Mouse (Mus musculus): ENCODE data around the gene Ifitm6. TPM values are rescaled to one million over a fixed set of nuclear protein-coding genes. Genes with fewer than 3 reads are reported as not detected.

Ifitm6 gene
- total and polyA plus RNA-seq, 3 experiments = not detected

GRCm38 (mm10) chr7:141010593-141010992 is 7.1 kb downstream of the Ifitm6 start, which contains the start of gene Ifitm3:
Gene Ifitm3 (minus strand): TSS chr7:141010770.
- no peak within 1 kb of the TSS for H3K4me2 ChIP-seq (ENCODE audit: insufficient read depth, low read depth, poor library complexity, severe bottlenecking)
- H3K27me3 ChIP-seq (replicated peaks) = peaks cover 12% of the 10 kb centered on the region
- TF ChIP-seq EP300 (IDR thresholded peaks at IDR 0.05; ENCODE audit: low read length) (no peak), JUN (IDR thresholded peaks at IDR 0.05; ENCODE audit: insufficient read depth, low read depth, low read length) (no peak), CHD1 (IDR thresholded peaks at IDR 0.05; ENCODE audit: low read depth, low read length) (no peak), RAD21 (IDR thresholded peaks at IDR 0.05; ENCODE audit: low read depth, low read length) (no peak), MXI1 (IDR thresholded peaks at IDR 0.05; ENCODE audit: low read depth, low read length) (no peak), ZKSCAN1 (IDR thresholded peaks at IDR 0.05; ENCODE audit: borderline replicate concordance, low read depth, low read length) (no peak), PAX5 (IDR thresholded peaks at IDR 0.05; ENCODE audit: low read length) (no peak)
- in situ Hi-C loops (cut with MboI; ENCODE audit: low pct_ligation_motif_present, low pct_unique_long_range_greater_than_20kb, low sequenced_read_pairs) (loop anchor here (5.0 kb wide), 2 partner anchors 37 to 53 kb away; partner anchors contain the start of genes Gm45717 and Ifitm2), dilution Hi-C loops (cut with MboI; ENCODE audit: extremely low pct_ligation_motif_present, extremely low pct_unique_long_range_greater_than_20kb, low sequenced_read_pairs) (no loop called here)
- H3K4me1 ChIP-seq (ENCODE audit: control insufficient read depth in 1 of 2, insufficient read depth in 2 of 2) = peaks cover 0 to 8% of the 10 kb centered on the region in 2 experiments; a peak in 2 of 4 replicates
- no peak within 1 kb of the TSS for H3K27ac ChIP-seq (ENCODE audit: insufficient read depth, low read depth)
- DNase-seq (ENCODE audit: extremely low read depth) = no peak
- H3K79me2 ChIP-seq (replicated peaks; ENCODE audit: control insufficient read depth, extremely low read depth, insufficient read depth, poor library complexity, severe bottlenecking) = no peaks in the 10 kb centered on the region
- no peak within 1 kb of the TSS for H3K4me3 ChIP-seq (replicated peaks in 1 of 3; ENCODE audit: low read depth in 2 of 3, low read length in 2 of 3, poor library complexity in 1 of 3)
- H3K36me3 ChIP-seq (replicated peaks in 1 of 2; ENCODE audit: control insufficient read depth in 1 of 2, insufficient read depth in 1 of 2, low read length in 1 of 2) = no peaks in the 10 kb centered on the region
- no peak within 1 kb of the TSS for H3K9ac ChIP-seq (ENCODE audit: insufficient read depth, low read depth)
- peaks cover 5% of the 10 kb centered on the region for H3K9me3 ChIP-seq (replicated peaks; ENCODE audit: low read length)

GRCm38 (mm10) chr7:141009665-141010064 is 8.1 kb downstream of the Ifitm6 start:
- no peak overlapping the region for H3K9ac ChIP-seq (ENCODE audit: insufficient read depth, low read depth)
- peaks cover 12% of the 10 kb centered on the region for H3K27me3 ChIP-seq (replicated peaks)
- H3K9me3 ChIP-seq (replicated peaks; ENCODE audit: low read length) = peaks cover 4% of the 10 kb centered on the region
- dilution Hi-C loops (cut with MboI; ENCODE audit: extremely low pct_ligation_motif_present, extremely low pct_unique_long_range_greater_than_20kb, low sequenced_read_pairs) = no loop called here
- no peaks in the 10 kb centered on the region for H3K79me2 ChIP-seq (replicated peaks; ENCODE audit: control insufficient read depth, extremely low read depth, insufficient read depth, poor library complexity, severe bottlenecking)
- in situ Hi-C loops (cut with MboI; ENCODE audit: low pct_ligation_motif_present, low pct_unique_long_range_greater_than_20kb, low sequenced_read_pairs) = loop anchor here (5.0 kb wide), 2 partner anchors 38 to 52 kb away; partner anchors contain the start of genes Gm45717 and Ifitm2
- H3K36me3 ChIP-seq (replicated peaks in 1 of 2; ENCODE audit: control insufficient read depth in 1 of 2, insufficient read depth in 1 of 2, low read length in 1 of 2) = no peaks in the 10 kb centered on the region
- H3K4me3 ChIP-seq (replicated peaks in 1 of 3; ENCODE audit: low read depth in 2 of 3, low read length in 2 of 3, poor library complexity in 1 of 3) = no peak overlapping the region
- peaks cover 0 to 8% of the 10 kb centered on the region in 2 experiments; a peak in 2 of 4 replicates for H3K4me1 ChIP-seq (ENCODE audit: control insufficient read depth in 1 of 2, insufficient read depth in 2 of 2)
- TF ChIP-seq NELFE (IDR thresholded peaks at IDR 0.05; ENCODE audit: low read depth, low read length) = no peak
- no peak overlapping the region for H3K4me2 ChIP-seq (ENCODE audit: insufficient read depth, low read depth, poor library complexity, severe bottlenecking)
- no peak overlapping the region for H3K27ac ChIP-seq (ENCODE audit: insufficient read depth, low read depth)
- DNase-seq (ENCODE audit: extremely low read depth) = no peak

- Histone ChIP-seq H3K79me2 (replicated peaks; ENCODE audit: control insufficient read depth, extremely low read depth, insufficient read depth, poor library complexity, severe bottlenecking) (no peaks in the 10 kb centered on the region), H3K4me2 (ENCODE audit: insufficient read depth, low read depth, poor library complexity, severe bottlenecking) (peak overlapping the region; percentile 85), H3K27ac (ENCODE audit: insufficient read depth, low read depth) (no peak overlapping the region), H3K27me3 (replicated peaks) (peaks cover 12% of the 10 kb centered on the region), H3K36me3 (replicated peaks in 1 of 2; ENCODE audit: control insufficient read depth in 1 of 2, insufficient read depth in 1 of 2, low read length in 1 of 2) (no peaks in the 10 kb centered on the region), H3K4me3 (replicated peaks in 1 of 3; ENCODE audit: low read depth in 2 of 3, low read length in 2 of 3, poor library complexity in 1 of 3) (no peak overlapping the region), H3K9ac (ENCODE audit: insufficient read depth, low read depth) (no peak overlapping the region), H3K9me3 (replicated peaks; ENCODE audit: low read length) (no peaks in the 10 kb centered on the region), H3K4me1 (ENCODE audit: control insufficient read depth in 1 of 2, insufficient read depth in 2 of 2) (peaks cover 0 to 8% of the 10 kb centered on the region in 2 experiments; a peak in 2 of 4 replicates)
- dilution Hi-C loops (cut with MboI; ENCODE audit: extremely low pct_ligation_motif_present, extremely low pct_unique_long_range_greater_than_20kb, low sequenced_read_pairs) (no loop called here), in situ Hi-C loops (cut with MboI; ENCODE audit: low pct_ligation_motif_present, low pct_unique_long_range_greater_than_20kb, low sequenced_read_pairs) (no loop called here)
- TF ChIP-seq POLR2A (IDR thresholded peaks at IDR 0.05; ENCODE audit: low read depth, low read length) (no peak), JUN (IDR thresholded peaks at IDR 0.05; ENCODE audit: insufficient read depth, low read depth, low read length) (no peak), MYC (IDR thresholded peaks at IDR 0.05; ENCODE audit: low read depth, low read length) (0 out of 2 replicates have a peak, but pooled peaks have one; percentile 26), USF1 (IDR thresholded peaks at IDR 0.05; ENCODE audit: low read depth, low read length) (no peak), CTCF (conservative IDR thresholded peaks at IDR 0.05 in 1 of 2, IDR thresholded peaks at IDR 0.05 in 1 of 2; ENCODE audit: low read depth in 2 of 2, low read length in 2 of 2) (peak; percentile 49 to 98), CHD2 (IDR thresholded peaks at IDR 0.05; ENCODE audit: low read length) (0 out of 2 replicates have a peak, but pooled peaks have one; percentile 34), MEF2A (IDR thresholded peaks at IDR 0.05; ENCODE audit: borderline replicate concordance, low read depth, low read length) (peak; percentile 39; the same call in 1 of the 2 replicates), MAZ (IDR thresholded peaks at IDR 0.05; ENCODE audit: low read depth, low read length) (peak; percentile 60; the same call in 1 of the 2 replicates), NRF1 (IDR thresholded peaks at IDR 0.05; ENCODE audit: low read depth, low read length) (0 out of 2 replicates have a peak, but pooled peaks have one; percentile 39), NELFE (IDR thresholded peaks at IDR 0.05; ENCODE audit: low read depth, low read length) (peak; percentile 71; the same call in 1 of the 2 replicates), ZC3H11A (IDR thresholded peaks at IDR 0.05; ENCODE audit: low read depth, low read length) (peak; percentile 93), SIN3A (IDR thresholded peaks at IDR 0.05; ENCODE audit: low read length) (0 out of 2 replicates have a peak, but pooled peaks have one; percentile 19), IRF4 (IDR thresholded peaks at IDR 0.05; ENCODE audit: low read depth, low read length) (peak; percentile 52; the same call in 1 of the 2 replicates), USF2 (conservative IDR thresholded peaks at IDR 0.05; ENCODE audit: low read depth, low read length) (no peak), RAD21 (IDR thresholded peaks at IDR 0.05; ENCODE audit: low read depth, low read length) (peak; percentile 92), ZNF384 (IDR thresholded peaks at IDR 0.05; ENCODE audit: low read depth, low read length) (0 out of 2 replicates have a peak, but pooled peaks have one; percentile 36), SMC3 (IDR thresholded peaks at IDR 0.05; ENCODE audit: low read depth, low read length) (peak; percentile 99), MAFK (IDR thresholded peaks at IDR 0.05; ENCODE audit: insufficient replicate concordance, low read length) (no peak)
- DNase-seq (ENCODE audit: extremely low read depth) = peak; percentile 82
These were observed 8.6 kb downstream of the Ifitm6 start for GRCm38 (mm10) chr7:141008938-141009660.
